Mouse (Mus musculus): ENCODE results near the gene Zbtb7b. TPM values are rescaled to one million over a fixed set of nuclear protein-coding genes. Genes with fewer than 3 reads are reported as not detected.

The Zbtb7b gene
- total RNA-seq, 2 experiments from 2014 or later, result 71.9 to 85.2 TPM

DNA sequence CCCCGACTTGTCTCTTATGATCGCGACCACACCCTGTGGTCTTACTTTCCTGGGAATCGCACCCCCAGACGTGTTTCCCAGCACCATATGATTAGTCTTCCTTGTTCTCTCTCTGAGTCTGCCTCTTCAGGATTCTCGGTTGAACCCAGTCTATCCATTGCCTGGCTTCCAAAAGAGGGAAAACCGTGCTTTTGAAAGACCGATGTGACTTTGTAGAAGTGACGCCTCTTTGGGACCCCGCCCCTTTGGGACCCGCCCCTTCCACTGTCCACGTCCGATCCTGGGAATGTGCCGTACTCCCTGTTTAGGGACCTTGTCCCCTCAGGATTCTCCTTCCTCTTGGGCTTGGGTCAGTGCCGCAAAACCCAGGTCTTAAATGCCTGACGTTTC, 24.3 kb upstream of the Zbtb7b start:
- peak; percentile 87 to 91 for DNase-seq

DNA sequence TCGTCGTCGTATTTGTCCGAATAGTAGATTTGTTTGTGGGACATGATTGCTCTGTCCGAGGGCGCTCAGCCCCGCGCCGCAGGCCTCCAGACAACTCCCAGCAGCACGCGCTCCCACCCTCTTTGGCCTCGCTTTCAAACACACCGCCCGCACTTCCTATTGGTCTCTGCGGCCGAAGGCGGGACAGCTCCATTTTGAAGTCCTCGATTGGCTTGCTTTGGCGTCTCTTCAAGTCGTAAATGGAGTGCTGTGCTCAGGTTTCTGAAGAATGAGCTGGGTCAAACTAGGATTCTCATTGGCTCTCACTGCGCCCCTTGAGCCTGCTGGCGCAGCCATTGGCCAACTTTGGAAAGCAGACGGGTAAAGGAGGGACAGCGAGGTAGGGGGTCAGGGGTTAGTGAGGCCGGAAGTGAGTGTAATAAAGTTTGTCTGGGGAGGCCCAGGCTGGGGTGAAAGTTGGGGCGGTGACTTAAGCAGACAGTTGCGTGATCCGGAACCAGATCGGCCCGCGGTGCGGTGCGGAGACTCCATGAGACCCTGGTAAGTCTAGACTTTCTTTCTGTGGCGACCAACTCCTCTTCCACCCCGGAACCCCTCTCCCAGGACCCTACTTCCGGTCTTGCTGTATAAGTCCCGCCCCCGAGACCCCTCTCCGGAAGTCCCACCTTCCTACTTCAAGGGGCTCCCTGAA, 23.7 kb upstream of the Zbtb7b start, which contains the start of the genes Cks1b and Shc1:
TSS of gene Cks1b (minus strand) at position 214 of the 691 bp plus-strand sequence.
TSS of gene Shc1 (plus strand) at position 274 of the 691 bp plus-strand sequence.
- peak; percentile 93 to 94 for DNase-seq

DNA sequence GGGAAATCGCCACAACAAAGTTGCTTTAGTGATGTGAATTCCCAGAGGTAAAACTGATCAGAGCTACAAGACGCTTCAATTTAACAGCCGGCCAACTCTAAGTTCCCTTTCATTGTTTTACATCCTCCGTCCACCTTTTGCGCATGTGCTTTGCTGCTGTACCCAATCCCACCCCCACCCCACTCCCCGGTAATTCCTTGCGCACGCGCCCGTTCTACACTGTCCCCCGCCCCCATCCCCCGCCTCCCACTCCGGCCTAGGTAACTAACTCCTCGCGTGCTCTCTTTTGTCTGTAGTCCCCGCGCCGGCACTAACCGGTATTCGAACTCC, 23.2 kb upstream of the Zbtb7b start:
- DNase-seq, result no peak

DNA sequence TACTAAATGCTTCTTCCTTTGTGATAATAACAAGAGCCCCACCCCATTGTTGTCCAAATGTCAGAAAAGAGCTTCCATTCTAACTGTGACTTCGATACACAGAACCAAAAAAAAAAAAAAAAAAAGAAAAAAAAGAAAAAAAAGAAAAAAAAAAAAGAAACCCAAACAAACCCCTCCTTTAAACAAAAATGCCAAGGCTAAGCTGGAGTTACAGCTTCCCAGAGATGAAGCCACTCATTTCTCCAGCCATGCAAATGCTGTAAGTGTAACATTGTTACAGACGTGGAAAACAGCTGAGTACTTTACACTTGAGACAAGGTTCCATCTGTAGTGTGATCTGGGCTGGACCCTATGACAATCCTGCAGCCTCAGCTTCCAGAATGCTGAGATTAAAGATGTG, 22.6 kb upstream of the Zbtb7b start:
- no peak for DNase-seq

DNA sequence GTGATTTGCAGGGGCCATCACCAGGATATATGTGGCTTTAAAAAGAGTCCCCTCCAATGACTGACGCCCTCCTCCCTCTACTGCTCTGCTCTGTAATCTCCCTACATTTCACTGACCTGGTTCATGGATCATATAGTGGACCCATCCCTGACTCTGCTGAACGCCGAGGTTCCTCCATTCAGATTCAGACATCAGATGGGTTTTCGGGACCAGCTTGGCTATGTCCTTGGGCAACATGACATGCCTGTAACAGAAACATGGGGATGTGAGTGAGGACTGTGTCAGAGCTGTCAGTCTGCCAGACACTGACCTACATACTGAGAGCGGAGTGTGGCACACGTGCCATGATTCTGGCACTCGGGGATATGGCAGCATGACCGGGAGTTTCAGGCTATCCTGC, 21.6 kb upstream of the Zbtb7b start:
- DNase-seq, result no peak

DNA sequence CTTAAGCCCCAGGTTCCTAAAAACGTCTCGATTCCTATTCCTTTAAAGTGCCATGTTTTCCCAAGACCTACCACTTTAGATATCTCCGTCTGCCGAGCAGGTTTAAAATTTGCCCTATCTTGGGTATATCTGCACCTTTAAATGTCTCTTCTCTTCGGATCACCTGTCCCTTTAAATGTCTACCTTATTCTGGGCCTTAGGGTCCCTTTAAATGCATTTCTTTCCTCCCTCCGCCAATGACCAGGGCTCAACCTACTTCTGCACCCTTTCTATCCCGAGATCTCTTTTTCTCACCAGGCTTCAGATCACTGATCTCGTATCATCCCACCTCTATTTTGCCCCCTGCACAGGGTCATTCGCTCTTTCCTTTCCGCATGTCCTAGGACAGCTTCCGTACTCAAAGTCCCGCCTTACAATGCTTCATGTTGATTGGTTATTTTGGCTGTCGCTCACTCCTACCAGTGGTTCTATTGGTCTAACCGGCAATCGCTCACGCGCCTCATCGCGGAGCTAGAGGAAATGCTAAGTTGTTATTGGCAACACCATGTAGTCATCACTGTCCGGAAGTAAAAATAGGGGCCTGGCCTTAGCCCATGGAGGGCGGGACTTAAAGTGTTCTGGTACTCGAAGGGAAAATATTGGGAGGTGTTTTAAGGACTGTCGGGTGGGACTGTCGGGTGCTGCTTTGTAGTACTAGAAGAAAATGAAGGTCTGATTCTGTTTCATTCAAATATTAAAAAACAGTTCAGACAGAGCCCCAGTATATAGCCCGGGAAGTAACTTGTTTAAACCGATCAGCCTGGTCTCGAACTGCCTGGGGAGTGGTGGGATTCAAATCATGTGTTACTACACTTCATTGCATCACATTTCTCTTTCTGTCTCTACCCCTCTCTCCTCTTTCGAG, 17.2 kb upstream of the Zbtb7b start, which contains the start of gene Flad1:
TSS of gene Flad1 (minus strand) at position 381 of the 904 bp plus-strand sequence.
- DNase-seq, result peak; percentile 91 to 94

DNA sequence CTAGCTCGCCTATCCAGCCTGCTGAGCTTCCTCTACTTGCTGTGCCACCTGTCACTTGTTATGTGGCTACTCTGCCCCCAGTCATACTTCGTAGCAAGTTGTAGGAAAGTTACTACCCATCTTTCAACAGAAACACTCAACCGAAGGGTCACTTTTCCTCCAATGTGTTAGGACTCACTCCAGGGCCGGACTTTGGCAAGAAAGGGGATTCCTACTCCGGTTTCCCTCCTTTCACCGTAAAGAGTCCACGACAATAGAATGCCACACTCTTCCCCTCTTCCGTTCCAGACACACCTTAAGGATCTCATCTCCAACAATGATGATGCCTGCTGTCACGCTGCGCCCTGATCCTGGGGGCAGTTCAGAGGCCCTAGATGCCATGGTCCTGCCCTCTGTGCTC, 16.3 kb upstream of the Zbtb7b start:
- no peak for DNase-seq

DNA sequence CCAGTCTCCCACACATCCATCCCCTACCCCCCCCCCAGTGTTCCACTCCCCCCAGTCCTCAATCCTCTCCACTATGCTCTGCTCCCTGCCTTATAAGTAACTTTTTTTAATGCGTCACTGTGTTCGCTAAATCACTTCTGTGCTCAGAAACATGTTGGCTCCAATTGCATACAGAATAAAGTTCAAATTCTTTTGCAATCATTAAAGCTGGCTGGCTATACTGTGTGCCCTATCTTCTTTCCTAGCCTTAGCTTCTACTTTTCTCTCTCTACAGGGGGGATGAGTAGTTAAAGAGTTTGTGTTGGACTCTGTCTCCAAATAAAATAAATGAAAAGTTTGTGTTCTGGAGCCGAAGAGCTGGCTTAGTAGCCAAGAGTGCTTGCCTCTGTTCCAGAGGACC, 15.1 kb upstream of the Zbtb7b start:
- DNase-seq, result no peak

DNA sequence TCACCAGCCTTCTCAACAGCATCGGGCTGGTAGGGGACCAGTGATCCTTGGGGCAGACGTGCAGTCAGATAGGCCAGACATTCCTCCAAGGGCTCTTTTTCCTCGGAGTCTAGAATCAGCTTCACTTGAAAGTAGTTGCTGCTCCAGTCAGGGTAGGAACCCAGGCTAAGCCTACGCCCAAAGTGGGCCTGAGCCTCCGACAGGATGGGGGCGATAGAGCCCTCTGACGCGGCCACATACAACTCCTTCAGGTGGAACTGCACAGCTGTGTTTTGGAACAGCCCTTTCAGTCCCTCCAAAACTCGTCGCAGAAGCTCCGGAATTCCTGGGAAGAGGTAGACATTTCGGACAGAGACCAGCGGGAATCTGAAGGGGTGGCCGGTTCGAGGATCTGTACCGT, 13.9 kb upstream of the Zbtb7b start:
- DNase-seq, result no peak

DNA sequence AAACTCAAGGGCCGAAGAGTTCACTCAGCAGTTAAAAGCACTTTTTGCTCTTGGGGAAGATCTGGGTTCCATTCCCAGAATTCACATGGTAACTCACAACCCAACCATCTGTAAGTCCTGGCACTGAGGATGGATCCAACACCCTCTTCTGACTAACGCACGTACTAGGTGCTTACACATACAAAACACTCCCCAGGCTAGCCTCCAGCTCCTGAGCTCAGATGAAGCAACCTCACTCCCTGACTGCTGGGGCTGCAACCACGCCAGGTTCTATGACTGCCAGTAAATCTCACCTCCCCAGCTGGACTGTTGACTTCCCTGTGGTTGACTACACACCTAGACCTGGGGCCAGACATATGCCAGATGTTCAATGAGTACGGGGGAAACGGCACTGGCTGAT, 12.3 kb upstream of the Zbtb7b start:
- DNase-seq, result no peak

DNA sequence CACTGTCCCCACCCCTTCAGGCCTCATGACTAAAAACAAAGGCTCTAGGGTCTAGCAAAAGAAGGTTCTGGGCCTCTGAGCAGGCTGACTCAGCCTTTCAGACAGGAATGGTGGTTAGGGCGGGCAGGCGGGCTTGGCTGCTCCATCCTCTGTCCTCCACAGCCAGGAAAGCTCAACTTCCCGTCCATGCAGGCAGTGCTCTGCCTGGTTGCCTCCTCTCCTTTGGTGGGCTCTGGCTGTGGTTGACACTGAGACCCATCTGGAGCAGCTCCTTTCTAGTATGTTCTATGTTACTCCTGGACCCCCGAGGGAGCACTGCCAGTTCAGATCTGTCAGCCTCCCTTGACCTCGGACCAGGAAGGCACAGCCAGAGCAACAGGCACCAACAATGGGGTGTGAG, 8.1 kb upstream of the Zbtb7b start, which contains the start of gene Lenep:
TSS of gene Lenep (minus strand) at position 101 of the 400 bp plus-strand sequence.
- DNase-seq, result no peak

DNA sequence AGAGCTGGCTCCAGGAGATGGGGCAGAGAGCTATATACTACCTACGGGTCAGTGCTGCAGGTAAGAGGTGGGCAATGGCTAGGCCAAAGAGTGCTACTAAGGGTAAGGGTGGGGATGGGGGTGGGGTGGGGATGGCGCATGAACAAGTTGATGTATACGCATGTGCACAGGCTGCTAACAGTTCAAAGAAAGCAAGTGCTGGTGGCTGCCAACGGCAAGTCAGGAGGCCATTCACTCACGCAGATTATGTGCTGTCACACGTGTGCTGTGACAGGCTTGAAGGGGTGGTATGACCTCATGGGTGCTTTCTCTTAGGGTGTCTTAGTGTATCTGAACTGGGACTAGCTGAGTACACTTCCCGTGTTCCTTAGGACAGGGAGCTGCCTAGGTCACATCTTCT, 6.8 kb upstream of the Zbtb7b start:
- DNase-seq, result no peak

DNA sequence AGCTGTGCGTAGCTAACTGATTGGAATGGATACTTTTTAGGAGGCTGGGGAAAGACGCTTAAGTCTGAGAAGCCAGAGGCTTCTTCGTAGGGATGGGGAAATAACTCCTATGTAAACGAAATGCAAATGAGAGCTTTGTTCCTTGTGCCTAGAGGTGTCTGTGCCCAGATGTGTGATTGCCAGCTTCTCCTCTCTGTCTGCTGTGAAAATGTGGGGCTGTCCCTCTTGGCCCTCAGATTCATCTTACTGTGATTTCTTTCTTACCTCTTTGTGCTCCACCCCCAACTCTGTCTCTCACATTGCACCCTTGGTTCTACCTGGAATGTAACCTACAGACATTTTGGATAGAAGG, 2.1 kb upstream of the Zbtb7b start:
- no peak for DNase-seq

DNA sequence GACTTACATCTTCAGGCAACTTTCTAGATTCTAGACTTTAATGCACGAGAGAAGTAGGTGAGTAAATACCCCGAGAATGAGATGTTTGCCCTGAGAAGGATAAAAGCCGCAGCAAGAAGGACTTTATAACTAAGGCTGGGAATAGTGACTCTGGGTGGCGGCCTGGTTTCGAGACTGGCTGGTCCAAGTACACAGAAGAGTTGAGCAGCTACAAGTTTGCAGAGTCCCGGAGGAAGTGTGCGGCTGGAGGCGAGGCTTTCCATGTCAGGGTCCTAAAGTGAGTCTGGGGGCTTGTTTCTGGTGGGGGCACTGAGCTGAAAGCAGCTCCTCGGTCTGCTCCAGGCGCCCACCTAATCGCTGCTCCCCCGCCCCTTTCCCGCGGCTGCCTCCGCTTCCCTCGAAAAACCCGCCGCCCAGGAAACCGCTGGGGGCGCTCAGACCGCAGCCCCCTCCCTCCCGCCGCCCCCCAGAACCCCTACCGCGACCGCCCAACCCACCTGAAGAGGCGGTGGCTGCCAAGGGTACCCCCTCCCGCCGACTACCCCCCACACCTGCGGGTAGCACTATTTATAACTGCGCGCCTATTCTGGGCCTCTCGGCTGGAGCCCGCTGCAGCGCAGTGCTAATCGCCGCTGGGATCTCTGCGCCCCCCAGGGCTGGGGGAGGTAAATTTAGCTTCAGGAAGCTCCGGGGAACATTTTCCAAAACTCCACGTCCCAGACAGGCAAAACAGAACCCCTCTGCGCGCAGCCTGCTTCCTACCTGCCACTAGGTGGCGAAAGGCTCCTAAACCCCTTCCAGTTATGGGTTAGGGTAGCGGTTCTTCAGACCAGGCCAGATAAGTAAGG, 1.5 kb upstream of the Zbtb7b start:
- peak; percentile 75 to 80 for DNase-seq

DNA sequence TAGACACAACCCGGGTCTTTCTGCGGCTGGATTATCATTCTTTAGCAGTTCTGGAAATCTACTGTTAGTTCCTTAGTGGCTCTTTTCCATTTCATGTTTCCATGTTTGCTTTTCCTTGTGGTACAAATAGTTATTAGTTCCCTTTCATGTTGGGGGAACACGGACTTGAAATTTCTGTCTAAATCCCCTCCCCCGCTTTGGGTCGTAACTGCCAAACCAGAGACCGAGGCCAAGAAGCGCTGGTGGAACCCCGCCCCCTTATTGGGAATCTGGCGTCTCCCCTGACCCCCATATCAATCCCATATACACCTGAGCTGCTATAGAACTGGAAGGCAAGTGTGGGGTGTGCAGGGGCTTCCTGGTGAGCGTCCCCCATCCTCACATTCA, 836 bp upstream of the Zbtb7b start:
- DNase-seq, result peak in 1 of 2 experiments; percentile 53

DNA sequence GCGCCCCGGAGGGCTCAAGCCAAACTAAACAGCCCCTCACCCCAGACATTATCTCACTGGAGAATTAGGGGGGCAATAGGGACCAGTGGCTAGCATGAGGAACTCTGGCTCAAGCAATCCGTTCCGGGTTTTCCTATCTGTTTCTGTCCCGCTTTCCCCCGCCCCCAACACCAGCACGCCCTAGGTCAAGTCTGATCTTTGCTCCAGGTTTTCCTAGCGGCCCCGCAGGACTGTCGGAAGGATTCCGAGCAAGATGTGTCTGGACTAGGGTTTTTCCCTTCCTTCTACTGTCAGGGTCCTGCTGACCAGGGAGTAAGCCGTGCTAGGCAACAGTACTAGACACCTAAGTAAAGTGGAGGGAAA, 299 bp upstream of the Zbtb7b start:
- DNase-seq, result peak; percentile 82 to 88

DNA sequence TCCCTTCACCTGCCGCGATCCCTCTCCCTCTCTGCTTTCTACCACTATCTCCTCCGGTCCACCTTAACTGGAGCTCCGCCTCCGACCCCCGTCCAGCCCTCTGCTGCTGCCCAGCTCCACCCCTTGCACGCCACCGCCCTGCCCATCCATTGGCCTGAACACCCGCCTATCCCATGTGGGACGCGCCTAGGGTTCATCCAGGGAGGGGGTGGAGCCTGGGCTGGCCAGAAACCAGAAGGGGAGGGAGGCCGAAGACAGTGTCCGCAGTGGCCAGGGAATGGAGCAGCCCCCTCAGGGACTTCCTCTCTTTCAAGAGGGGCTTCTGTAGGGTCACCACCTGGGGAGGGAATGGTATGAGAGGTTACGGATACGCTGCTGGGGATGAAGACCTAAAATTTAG, 971 bp downstream of the Zbtb7b start:
- peak; percentile 100 for DNase-seq

DNA sequence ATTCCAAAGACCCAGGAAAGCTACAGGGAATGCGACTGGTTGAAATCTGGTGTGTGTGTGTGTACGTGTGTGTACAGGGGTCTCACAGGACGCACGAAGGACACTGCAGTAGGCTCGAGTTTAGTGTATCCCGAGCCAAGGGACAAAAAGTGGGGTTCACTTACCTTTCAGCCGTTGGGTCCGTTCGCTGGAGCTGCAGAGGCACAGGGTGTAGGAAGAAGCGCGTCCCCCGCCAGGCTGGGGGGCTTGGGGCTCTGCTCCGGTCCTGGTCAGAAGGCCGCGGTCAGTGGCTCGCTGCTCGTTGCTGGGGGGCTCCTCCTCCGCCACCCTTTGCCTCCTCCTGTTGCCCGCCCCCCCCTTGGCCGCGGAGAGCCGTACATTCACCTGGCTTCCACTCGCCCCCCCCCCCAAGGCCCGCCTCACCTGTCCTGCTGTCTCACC, 1.7 kb downstream of the Zbtb7b start:
- peak; percentile 45 to 67 for DNase-seq

DNA sequence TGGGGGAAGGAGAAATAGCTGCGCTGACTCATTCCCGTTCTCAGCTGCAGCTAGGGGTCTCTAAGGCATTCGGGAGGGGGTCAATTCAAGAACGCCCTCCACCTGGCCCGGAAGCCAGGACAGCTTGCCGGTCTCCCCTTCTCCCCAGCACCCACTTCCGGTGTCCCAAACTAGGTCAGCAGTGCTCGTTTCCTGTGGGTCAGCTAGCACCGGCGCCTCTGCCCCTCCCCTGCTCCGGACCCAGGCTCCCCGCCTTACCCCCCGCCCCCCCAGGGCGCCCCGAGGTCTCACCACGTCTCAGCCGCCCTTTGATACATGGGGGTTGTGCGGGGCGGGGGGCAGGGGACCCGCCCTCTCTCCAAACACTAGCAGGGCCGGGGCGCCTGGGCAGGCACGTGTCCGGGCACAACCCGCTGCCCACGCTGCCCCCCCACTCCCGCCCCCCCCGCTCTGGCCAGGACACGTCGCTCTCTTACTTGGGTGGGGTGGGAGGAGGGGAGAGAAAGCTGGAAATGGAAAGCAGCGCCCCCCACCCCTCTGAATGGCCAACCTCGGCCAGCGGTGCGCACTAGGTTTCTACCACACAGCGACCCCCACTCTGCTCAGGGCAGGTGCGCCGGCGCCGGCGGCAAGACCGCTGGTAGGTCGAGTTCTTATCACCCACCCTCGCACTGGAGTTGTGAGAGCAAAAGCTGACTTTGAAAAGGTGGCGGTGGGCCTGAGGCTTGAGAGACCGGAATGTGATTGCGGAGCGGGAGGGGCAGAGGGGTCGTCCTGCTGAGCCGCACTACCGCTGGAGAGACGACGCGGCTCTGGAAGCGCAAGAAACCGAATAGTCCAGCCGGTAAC, 2.7 kb downstream of the Zbtb7b start:
- peak; percentile 85 to 86 for DNase-seq

DNA sequence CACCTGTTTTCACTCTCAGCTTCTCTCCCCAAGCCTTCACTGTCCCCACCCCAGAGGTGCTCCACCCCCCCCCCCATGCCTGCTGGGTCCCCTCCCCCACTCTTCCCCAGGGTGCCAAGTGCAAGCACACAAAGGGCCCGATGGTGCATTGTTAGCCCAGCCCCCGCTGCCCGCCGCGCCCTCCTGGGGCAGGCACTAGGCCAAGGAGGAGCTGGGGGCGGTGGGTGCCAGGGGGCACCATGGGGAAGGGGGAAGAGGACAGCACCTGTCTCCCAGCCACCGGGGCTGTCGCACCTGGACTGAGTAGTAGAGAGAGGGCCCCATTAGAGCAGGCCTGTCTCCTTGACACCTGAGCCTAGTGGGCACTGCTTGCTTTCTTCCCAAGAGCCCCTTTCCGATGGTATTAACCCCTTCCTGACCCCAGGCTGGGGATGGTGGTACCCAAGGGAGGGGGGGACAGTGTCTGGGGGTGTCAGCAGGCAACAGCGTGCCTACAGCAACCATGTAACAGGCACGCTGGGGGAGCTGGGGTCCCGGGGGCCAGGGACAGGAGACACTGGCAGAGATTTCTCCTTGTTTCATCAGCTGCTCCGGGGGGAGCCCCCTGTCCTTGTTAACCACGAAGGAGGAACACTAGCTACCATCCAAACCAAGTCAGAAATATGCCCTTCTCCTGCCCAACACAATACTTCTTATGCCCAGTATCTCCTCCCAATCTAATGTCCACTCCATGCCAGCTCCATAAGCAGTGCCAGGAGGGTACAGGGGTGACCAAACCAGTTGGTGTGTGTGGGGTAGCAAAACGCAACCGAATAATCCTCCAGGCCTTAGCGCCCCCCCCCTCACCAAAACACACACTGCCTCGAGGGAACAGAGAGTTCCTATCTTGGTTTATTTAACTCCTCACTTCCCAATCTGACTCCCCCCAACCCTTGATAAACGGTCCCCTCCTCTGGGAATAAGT, 3.6 kb downstream of the Zbtb7b start:
- peak; percentile 47 to 60 for DNase-seq
